Mouse (Mus musculus): Measurements from ENCODE around the gene Map2k1.
"Not testable (repeated sequence)": the region's sequence is repeated elsewhere in the genome, so short reads cannot be mapped to it uniquely, and the experiment has no call there.

The Map2k1 gene

GRCm38 (mm10) chr9:64199897-64200296, 53.5 kb downstream of the Map2k1 start:
- peak; percentile 44 to 65 for DNase-seq

GRCm38 (mm10) chr9:64198763-64199418, 54.5 kb downstream of the Map2k1 start:
- not testable (repeated sequence) for DNase-seq

GRCm38 (mm10) chr9:64198068-64198762, 55.2 kb downstream of the Map2k1 start:
- no peak for DNase-seq

GRCm38 (mm10) chr9:64197524-64197923, 55.9 kb downstream of the Map2k1 start:
- no peak for DNase-seq

GRCm38 (mm10) chr9:64195554-64195953, 57.9 kb downstream of the Map2k1 start:
- DNase-seq: no peak

- DNase-seq: no peak
These were observed 59.6 kb downstream of the Map2k1 start for GRCm38 (mm10) chr9:64193879-64194278.

- no peak for DNase-seq
These were observed 69.1 kb downstream of the Map2k1 start for GRCm38 (mm10) chr9:64184166-64184840.

GRCm38 (mm10) chr9:64183295-64183694, 70.1 kb downstream of the Map2k1 start:
- DNase-seq: not testable (repeated sequence)

- DNase-seq: peak; percentile 92 to 95
These were observed 74.3 kb downstream of the Map2k1 start, which contains the start of gene Snapc5 for GRCm38 (mm10) chr9:64178974-64179646. Gene Snapc5, plus strand, starts transcription at chr9:64179274.

GRCm38 (mm10) chr9:64178610-64178973, 74.8 kb downstream of the Map2k1 start:
- no peak for DNase-seq

GRCm38 (mm10) chr9:64175378-64175777, 78.1 kb downstream of the Map2k1 start:
- DNase-seq: no peak

- no peak for DNase-seq
These were observed 78.7 kb downstream of the Map2k1 start for GRCm38 (mm10) chr9:64174766-64175165.

- no peak for DNase-seq
These were observed 79.1 kb downstream of the Map2k1 start for GRCm38 (mm10) chr9:64174341-64174740.

GRCm38 (mm10) chr9:64173666-64174220, 79.7 kb downstream of the Map2k1 start:
- DNase-seq: no peak

- DNase-seq: peak; percentile 82 to 89
These were observed 80.4 kb downstream of the Map2k1 start, which contains the start of the genes Zwilch and Rpl4 for GRCm38 (mm10) chr9:64172816-64173665. Gene Zwilch, minus strand, starts transcription at chr9:64173104. Gene Rpl4, plus strand, starts transcription at chr9:64173375.

GRCm38 (mm10) chr9:64172145-64172815, 81.2 kb downstream of the Map2k1 start:
- no peak for DNase-seq

GRCm38 (mm10) chr9:64169967-64170366, 83.5 kb downstream of the Map2k1 start:
- DNase-seq: not testable (repeated sequence)

GRCm38 (mm10) chr9:64160471-64160870, 93.0 kb downstream of the Map2k1 start:
- no peak for DNase-seq

GRCm38 (mm10) chr9:64156641-64157040, 96.8 kb downstream of the Map2k1 start:
- no peak for DNase-seq

GRCm38 (mm10) chr9:64139879-64140278, 113.6 kb downstream of the Map2k1 start:
- no peak for DNase-seq

- DNase-seq: peak; percentile 46 to 80
These were observed 114.5 kb downstream of the Map2k1 start for GRCm38 (mm10) chr9:64138896-64139295.
